Mouse (Mus musculus): Measurements from ENCODE around the gene Fabp3.

Fabp3 gene

GRCm38 (mm10) chr4:130294513-130294912 is 13.9 kb upstream of the Fabp3 start:
- DNase-seq (ENCODE audit: low read depth, low spot score), result no peak

- DNase-seq (ENCODE audit: low read depth, low spot score), result no peak
These were observed 13.2 kb upstream of the Fabp3 start for GRCm38 (mm10) chr4:130295047-130295745.

GRCm38 (mm10) chr4:130296243-130296965 is 12.0 kb upstream of the Fabp3 start:
- DNase-seq (ENCODE audit: low read depth, low spot score), result no peak

GRCm38 (mm10) chr4:130297123-130297529 is 11.3 kb upstream of the Fabp3 start:
- no peak for DNase-seq (ENCODE audit: low read depth, low spot score)

GRCm38 (mm10) chr4:130298877-130299628 is 9.3 kb upstream of the Fabp3 start:
- no peak for DNase-seq (ENCODE audit: low read depth, low spot score)

- no peak for DNase-seq (ENCODE audit: low read depth, low spot score)
These were observed 8.8 kb upstream of the Fabp3 start for GRCm38 (mm10) chr4:130299629-130300018.

GRCm38 (mm10) chr4:130302285-130302870 is 6.0 kb upstream of the Fabp3 start:
- DNase-seq (ENCODE audit: low read depth, low spot score), result no peak

GRCm38 (mm10) chr4:130304746-130305145 is 3.6 kb upstream of the Fabp3 start:
- no peak for DNase-seq (ENCODE audit: low read depth, low spot score)

GRCm38 (mm10) chr4:130306796-130307630 is 1.4 kb upstream of the Fabp3 start:
- DNase-seq (ENCODE audit: low read depth, low spot score), result no peak

- no peak for DNase-seq (ENCODE audit: low read depth, low spot score)
These were observed 554 bp upstream of the Fabp3 start for GRCm38 (mm10) chr4:130307851-130308230.

GRCm38 (mm10) chr4:130309254-130309653 is 859 bp downstream of the Fabp3 start:
- no peak for DNase-seq (ENCODE audit: low read depth, low spot score)

GRCm38 (mm10) chr4:130312526-130312925 is 4.1 kb downstream of the Fabp3 start:
- DNase-seq (ENCODE audit: low read depth, low spot score), result no peak

GRCm38 (mm10) chr4:130313552-130313951 is 5.2 kb downstream of the Fabp3 start:
- no peak for DNase-seq (ENCODE audit: low read depth, low spot score)

- no peak for DNase-seq (ENCODE audit: low read depth, low spot score)
These were observed 7.6 kb downstream of the Fabp3 start for GRCm38 (mm10) chr4:130315771-130316527.

- DNase-seq (ENCODE audit: low read depth, low spot score), result no peak
These were observed 8.3 kb downstream of the Fabp3 start for GRCm38 (mm10) chr4:130316691-130317090.

GRCm38 (mm10) chr4:130318122-130318521 is 9.7 kb downstream of the Fabp3 start:
- DNase-seq (ENCODE audit: low read depth, low spot score), result no peak

- DNase-seq (ENCODE audit: low read depth, low spot score), result no peak
These were observed 11.2 kb downstream of the Fabp3 start for GRCm38 (mm10) chr4:130319564-130319963.

GRCm38 (mm10) chr4:130321640-130322039 is 13.2 kb downstream of the Fabp3 start:
- DNase-seq (ENCODE audit: low read depth, low spot score), result no peak

GRCm38 (mm10) chr4:130322567-130322966 is 14.2 kb downstream of the Fabp3 start:
- DNase-seq (ENCODE audit: low read depth, low spot score), result no peak

- DNase-seq (ENCODE audit: low read depth, low spot score), result no peak
These were observed 14.8 kb downstream of the Fabp3 start for GRCm38 (mm10) chr4:130323165-130323564.

Measured in telencephalon, adult 2 months (tissue).